Mouse (Mus musculus) C2C12 (cell line): Measurements from ENCODE around the gene Luzp4.
"Not testable (repeated sequence)": the region's sequence is repeated elsewhere in the genome, so short reads cannot be mapped to it uniquely, and the experiment has no call there.

Source experiments
- CTCF ChIP-seq: IDR thresholded peaks from one replicate; pipeline ENCODE4 v1.5.1; 2011; ENCODE audit not compliant: control insufficient read depth, insufficient read depth, insufficient read length
- USF1 ChIP-seq: IDR thresholded peaks from one replicate; pipeline ENCODE4 v1.6.1; 2011; ENCODE audit warnings: low read depth, mild to moderate bottlenecking, control low read depth, moderate library complexity

DNA sequence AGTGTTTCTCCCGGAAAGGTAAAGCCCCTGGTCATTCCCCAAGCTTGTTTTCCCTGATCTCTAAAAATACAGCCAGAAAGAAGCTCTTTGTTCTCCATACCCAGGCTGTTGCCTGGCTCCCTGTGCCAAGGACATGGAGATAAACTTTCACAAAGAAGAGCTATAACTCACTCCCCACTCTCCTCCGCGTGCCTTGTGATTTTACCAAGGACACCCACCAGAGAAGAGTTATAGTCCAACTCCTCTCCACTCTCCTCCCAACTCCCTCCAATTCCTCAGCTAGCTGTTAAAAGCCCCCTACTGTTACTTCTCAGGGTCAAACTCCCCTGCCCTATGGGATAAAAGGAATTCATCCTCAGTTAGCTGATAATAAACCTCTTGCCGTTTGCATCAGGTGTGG lies 15.6 kb upstream of the Luzp4 start:
- not testable (repeated sequence) for TF ChIP-seq CTCF, USF1
